Mouse (Mus musculus): ENCODE data around the gene Gab2.

- TF ChIP-seq POLR2A (IDR thresholded peaks at IDR 0.05; ENCODE audit: control insufficient read depth, extremely low read depth, insufficient read depth, low read length, poor library complexity), result no peak
- TF ChIP-seq CTCF (IDR thresholded peaks at IDR 0.05; ENCODE audit: borderline replicate concordance, control insufficient read depth, extremely low read depth, insufficient read depth, low read length, poor library complexity), result no peak
These were observed 257.2 kb downstream of the Gab2 start for GRCm38 (mm10) chr7:97338593-97338992.
